Mouse (Mus musculus) liver, adult 2 months (tissue): ENCODE measurements around the gene Olfr172. TPM values are rescaled to one million over a fixed set of nuclear protein-coding genes. Genes with fewer than 3 reads are reported as not detected.

Experiments
- DNase-seq: peaks from one replicate; pipeline ENCODE4 v3.0.0-alpha.2; 2011; ENCODE audit warnings: low read depth, low spot score; ENCODE audit errors: extremely low read depth
- H3K27ac ChIP-seq: fragments of 200-500 bp; replicated peaks from 2 replicates; pipeline ENCODE4 v1.5.1; 2012; ENCODE audit warnings: low read depth, mild to moderate bottlenecking, control low read depth, inconsistent platforms, low read length; ENCODE audit not compliant: insufficient read depth
- H3K27me3 ChIP-seq: fragments of 200-500 bp; 2 replicates; pipeline ENCODE4 v1.6.1; 2012; ENCODE audit warnings: mild to moderate bottlenecking, moderate library complexity, low read length, inconsistent platforms; ENCODE audit not compliant: control insufficient read depth, insufficient read depth
- H3K36me3 ChIP-seq: fragments of 200-500 bp; 2 replicates; pipeline ENCODE4 v1.6.1; 2012; ENCODE audit warnings: low read length, inconsistent platforms; ENCODE audit not compliant: control insufficient read depth, insufficient read depth
- H3K4me1 ChIP-seq: fragments of 200-500 bp; 2 replicates; pipeline ENCODE4 v1.6.1; 2011; ENCODE audit warnings: low read length; ENCODE audit not compliant: control insufficient read depth, insufficient read depth
- H3K4me3 ChIP-seq: fragments of 200-500 bp; 2 replicates; pipeline ENCODE4 v1.5.1; 2011; ENCODE audit warnings: low read depth, mild to moderate bottlenecking, control low read depth, low read length, moderate library complexity; ENCODE audit not compliant: insufficient read depth
- H3K79me2 ChIP-seq: fragments of 200-500 bp; 2 replicates; pipeline ENCODE4 v1.6.1; 2012; ENCODE audit warnings: inconsistent platforms, mild to moderate bottlenecking, low read length, moderate library complexity; ENCODE audit not compliant: control insufficient read depth, insufficient read depth
- H3K9ac ChIP-seq: fragments of 200-500 bp; 2 replicates; pipeline ENCODE4 v1.6.1; 2012; ENCODE audit warnings: low read depth, mild to moderate bottlenecking, control low read depth, inconsistent platforms, low read length
- CTCF ChIP-seq: fragments of 200-500 bp; IDR thresholded peaks from 2 replicates; pipeline ENCODE4 v1.5.1; 2011; ENCODE audit warnings: low read depth, low read length, control low read depth
- POLR2A ChIP-seq: fragments of 200-500 bp; IDR thresholded peaks from 2 replicates; pipeline ENCODE4 v1.6.1; 2011; ENCODE audit warnings: low read length, control low read depth; ENCODE audit not compliant: insufficient read depth; ENCODE audit errors: extremely low read depth
- WGBS: fragments of 180-500 bp; shearing (Covaris S2); methylation state at CpG from one replicate; pipeline ENCODE4 v1.1.7; 2018; 5-methylcytosine and 5-hydroxymethylcytosine counted together
- polyA plus RNA-seq: library from polyadenylated mRNA; depleted of rRNA; stranded (reverse); fragments of >200 nt; gene quantifications from 2 replicates; pipeline ENCODE4 v1.2.3, GENCODE M21; 2012; rRNA removed
- total RNA-seq: library from RNA; depleted of rRNA; stranded (reverse); fragments of >200 nt; gene quantifications from 2 replicates; pipeline ENCODE4 v1.2.3, GENCODE M21; 2014; rRNA removed

Gene Olfr172
- total and polyA plus RNA-seq, 2 experiments, result not detected

DNA sequence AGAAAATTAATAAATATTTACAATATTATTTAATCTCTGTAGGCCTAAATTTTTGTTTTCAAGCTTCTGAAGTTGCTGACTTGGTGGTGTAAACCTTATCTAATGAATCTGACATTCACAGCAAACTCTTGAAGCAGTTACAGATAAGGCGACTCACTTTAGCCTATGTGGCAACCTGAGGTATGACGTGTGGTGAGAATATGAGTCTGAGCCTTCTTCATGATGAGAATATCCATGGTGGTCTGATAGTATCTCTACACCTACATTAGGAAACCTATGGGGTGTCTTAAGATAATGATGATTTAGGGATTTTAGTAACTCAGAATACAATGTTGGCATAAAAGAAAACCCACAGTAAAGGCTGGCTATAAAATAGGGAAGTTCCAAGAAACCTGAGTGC, 40.7 kb downstream of the Olfr172 start:
- no peaks in the 10 kb centered on the region for H3K79me2 ChIP-seq
- H3K27me3 ChIP-seq, result no peaks in the 10 kb centered on the region
- H3K4me3 ChIP-seq, result no peak overlapping the region
- no peak for TF ChIP-seq CTCF
- no peak for TF ChIP-seq POLR2A
- H3K27ac ChIP-seq, result no peak overlapping the region
- H3K9ac ChIP-seq, result no peak overlapping the region
- no peaks in the 10 kb centered on the region for H3K36me3 ChIP-seq
- H3K4me1 ChIP-seq, result no peaks in the 10 kb centered on the region
- no peak for DNase-seq
- 92% methylated on average over 2 of the region's 2 CpGs for WGBS

DNA sequence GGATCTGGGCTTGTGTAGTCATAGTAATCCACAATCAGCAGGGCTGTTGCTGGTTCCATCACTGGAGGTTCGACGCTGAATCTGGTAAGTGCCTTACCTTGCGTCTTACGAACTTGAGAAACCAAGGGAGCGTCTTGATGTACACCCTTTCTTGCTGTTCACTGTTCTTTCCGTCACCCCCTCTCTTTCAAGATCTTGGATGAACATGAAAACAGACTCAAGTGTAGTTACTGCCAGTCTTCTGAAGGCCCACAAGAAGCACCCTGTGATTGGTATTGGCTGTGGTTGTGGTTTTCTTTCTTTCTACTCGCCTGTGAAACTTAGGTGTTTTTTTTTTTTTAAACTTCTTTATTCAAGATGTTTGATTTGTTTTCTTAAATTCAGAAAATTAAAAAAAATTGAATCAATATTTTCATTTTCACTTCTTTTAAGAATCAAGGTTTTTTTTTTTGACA, 44.3 kb downstream of the Olfr172 start, which contains the start of gene Gpr15:
Gene Gpr15, minus strand, starts transcription at position 405 of the 455 bp plus-strand sequence.
- Histone ChIP-seq H3K27ac (no peak within 1 kb of the TSS), H3K27me3 (no peaks in the 10 kb centered on the region), H3K9ac (no peak within 1 kb of the TSS), H3K4me1 (no peaks in the 10 kb centered on the region), H3K36me3 (no peaks in the 10 kb centered on the region), H3K79me2 (no peaks in the 10 kb centered on the region), H3K4me3 (no peak within 1 kb of the TSS)
- TF ChIP-seq POLR2A, result no peak
- no peak for TF ChIP-seq CTCF
- 94% methylated on average over 7 of the region's 7 CpGs for WGBS
- DNase-seq, result no peak

- Histone ChIP-seq H3K79me2 (no peaks in the 10 kb centered on the region), H3K27ac (no peak overlapping the region), H3K4me3 (no peak overlapping the region), H3K27me3 (no peaks in the 10 kb centered on the region), H3K36me3 (no peaks in the 10 kb centered on the region), H3K9ac (no peak overlapping the region), H3K4me1 (no peaks in the 10 kb centered on the region)
- TF ChIP-seq CTCF, result no peak
- no peak for TF ChIP-seq POLR2A
- no peak for DNase-seq
- 80% methylated on average over 4 of the region's 4 CpGs for WGBS
Measured at GRCm38 (mm10) chr16:58715018-58715417, 48.0 kb downstream of the Olfr172 start.

DNA sequence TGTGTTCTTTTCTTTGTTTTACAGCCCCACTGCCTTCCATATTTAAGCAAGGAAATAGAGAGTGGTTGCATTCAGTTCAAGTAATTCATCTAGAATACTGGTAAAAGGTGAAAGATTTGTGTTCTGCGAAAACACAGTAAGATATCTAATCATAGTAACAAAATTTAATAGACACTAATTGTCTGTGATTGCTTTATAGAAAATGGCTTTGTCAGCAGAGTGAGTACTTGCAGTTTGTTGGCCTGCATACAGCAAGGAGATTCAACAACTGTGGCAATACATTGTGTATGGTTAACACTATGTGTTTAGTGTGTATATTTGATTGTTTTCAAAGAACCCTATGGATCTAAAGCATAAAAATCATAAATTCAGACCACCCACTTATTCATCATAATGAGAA, 49.8 kb downstream of the Olfr172 start:
- no peak for TF ChIP-seq POLR2A
- TF ChIP-seq CTCF, result no peak

DNA sequence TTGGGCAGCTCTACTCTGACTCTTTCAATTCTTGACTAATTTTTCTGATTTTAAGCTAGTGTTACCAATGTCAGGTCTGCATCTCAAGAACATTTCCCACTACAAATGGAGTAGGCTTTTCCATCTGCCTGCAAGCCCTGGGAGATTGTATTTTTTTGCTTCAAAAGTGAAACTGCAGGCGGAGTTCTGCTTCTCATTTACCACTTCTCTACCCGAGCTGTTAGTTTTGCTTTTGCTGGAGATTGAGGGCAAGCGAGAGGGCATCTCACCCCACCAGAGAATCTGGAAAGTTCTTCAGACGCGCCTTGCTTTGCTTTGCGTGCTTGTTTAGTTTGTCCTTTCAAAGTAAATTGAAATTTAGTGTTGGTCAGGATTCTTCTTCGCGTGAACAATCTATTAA, 50.8 kb downstream of the Olfr172 start:
- TF ChIP-seq CTCF (no peak), POLR2A (no peak)
- peak; percentile 13 for DNase-seq
- Histone ChIP-seq H3K9ac (no peak overlapping the region), H3K4me1 (no peaks in the 10 kb centered on the region), H3K4me3 (0 out of 2 replicates have a peak overlapping the region, but pooled peaks have one; percentile 11), H3K79me2 (no peaks in the 10 kb centered on the region), H3K27me3 (no peaks in the 10 kb centered on the region), H3K27ac (no peak overlapping the region), H3K36me3 (no peaks in the 10 kb centered on the region)
- WGBS, result 68% methylated on average over 8 of the region's 8 CpGs

More for the DNA sequence above, 49.8 kb downstream of the Olfr172 start:
- no peaks in the 10 kb centered on the region for H3K27me3 ChIP-seq
- no peak for DNase-seq
- no peaks in the 10 kb centered on the region for H3K4me1 ChIP-seq
- H3K79me2 ChIP-seq, result no peaks in the 10 kb centered on the region
- no peak overlapping the region for H3K9ac ChIP-seq
- no peak overlapping the region for H3K4me3 ChIP-seq
- no peak overlapping the region for H3K27ac ChIP-seq
- WGBS, result 95% methylated on average over 1 of the region's 1 CpGs
- no peaks in the 10 kb centered on the region for H3K36me3 ChIP-seq

Other genes starting within 250 kb of the Olfr172 start
- gene St3gal6, start 238.9 kb downstream of the Olfr172 start, total RNA-seq, result 3.2 and 4.8 TPM in 2 replicates
- 5.1 and 6.2 TPM in 2 replicates for gene St3gal6, start 238.9 kb downstream of the Olfr172 start, polyA plus RNA-seq
- gene Gm813, start 146.2 kb downstream of the Olfr172 start, total RNA-seq, result not detected in 2 replicates
- not detected in 2 replicates for gene Gm813, start 146.2 kb downstream of the Olfr172 start, polyA plus RNA-seq
- not detected in 2 replicates for gene E330017A01Rik, start 124.4 kb downstream of the Olfr172 start, total RNA-seq
- not detected in 2 replicates for gene E330017A01Rik, start 124.4 kb downstream of the Olfr172 start, polyA plus RNA-seq
- gene Cpox, start 92.9 kb downstream of the Olfr172 start, total RNA-seq, result 59.9 and 68.1 TPM in 2 replicates
- 65.0 and 75.2 TPM in 2 replicates for gene Cpox, start 92.9 kb downstream of the Olfr172 start, polyA plus RNA-seq
- gene Gpr15, start 44.1 kb downstream of the Olfr172 start, total RNA-seq, result not detected in 2 replicates
- 0.10 TPM in 1 of 2 replicates, not detected in the other for gene Gpr15, start 44.1 kb downstream of the Olfr172 start, polyA plus RNA-seq
- gene Cldnd1, start 35.3 kb downstream of the Olfr172 start, total RNA-seq, result 8.4 and 9.1 TPM in 2 replicates
- gene Cldnd1, start 35.3 kb downstream of the Olfr172 start, polyA plus RNA-seq, result 30.5 and 32.3 TPM in 2 replicates
- gene Olfr173, start 37.1 kb upstream of the Olfr172 start, total RNA-seq, result not detected in 2 replicates
- gene Olfr173, start 37.1 kb upstream of the Olfr172 start, polyA plus RNA-seq, result not detected in 2 replicates
- not detected in 2 replicates for gene Olfr175-ps1, start 63.6 kb upstream of the Olfr172 start, total RNA-seq
- gene Olfr175-ps1, start 63.6 kb upstream of the Olfr172 start, polyA plus RNA-seq, result not detected in 2 replicates
- gene Olfr177, start 111.6 kb upstream of the Olfr172 start, total RNA-seq, result not detected in 2 replicates
- not detected in 2 replicates for gene Olfr177, start 111.6 kb upstream of the Olfr172 start, polyA plus RNA-seq
- not detected in 2 replicates for gene Olfr178, start 128.9 kb upstream of the Olfr172 start, total RNA-seq
- gene Olfr178, start 128.9 kb upstream of the Olfr172 start, polyA plus RNA-seq, result not detected in 2 replicates
- gene Olfr181, start 165.6 kb upstream of the Olfr172 start, total RNA-seq, result not detected in 2 replicates
- not detected in 2 replicates for gene Olfr181, start 165.6 kb upstream of the Olfr172 start, polyA plus RNA-seq
- gene Olfr180, start 166.2 kb upstream of the Olfr172 start, total RNA-seq, result not detected in 2 replicates
- gene Olfr180, start 166.2 kb upstream of the Olfr172 start, polyA plus RNA-seq, result not detected in 2 replicates
- not detected in 2 replicates for gene Olfr183, start 232.2 kb upstream of the Olfr172 start, total RNA-seq
- not detected in 2 replicates for gene Olfr183, start 232.2 kb upstream of the Olfr172 start, polyA plus RNA-seq